Mouse (Mus musculus) intestine, embryonic 16.5 days (tissue): ENCODE measurements around the gene Gm43064. TPM values are rescaled to one million over a fixed set of nuclear protein-coding genes. Genes with fewer than 3 reads are reported as not detected.

Source experiments
- ATAC-seq: fragments of 200-750 bp; cut with Nextera tagmentation; 2 replicates; pipeline ENCODE4 v1.8.0; 2017; ENCODE audit warnings: moderate TSS enrichment, moderate library complexity
- H3K27ac ChIP-seq: fragments of 300-500 bp; sonication (generic); 2 replicates; pipeline ENCODE4 v1.5.1; 2014; ENCODE audit warnings: mild to moderate bottlenecking, low read length
- H3K27me3 ChIP-seq: fragments of 300-500 bp; sonication (generic); replicated peaks from 2 replicates; pipeline ENCODE4 v1.6.1; 2014; ENCODE audit warnings: low read length, control low read depth, mixed read lengths; ENCODE audit not compliant: control insufficient read depth, insufficient read depth
- H3K36me3 ChIP-seq: fragments of 300-500 bp; sonication (generic); 2 replicates; pipeline ENCODE4 v1.6.1; 2014; ENCODE audit warnings: low read length, control low read depth; ENCODE audit not compliant: control insufficient read depth, insufficient read depth
- H3K4me1 ChIP-seq: fragments of 300-500 bp; sonication (generic); 2 replicates; pipeline ENCODE4 v1.6.1; 2014; ENCODE audit warnings: low read length, control low read depth, mixed read lengths; ENCODE audit not compliant: control insufficient read depth, insufficient read depth
- H3K4me2 ChIP-seq: fragments of 300-500 bp; sonication (generic); 2 replicates; pipeline ENCODE4 v1.6.1; 2014; ENCODE audit warnings: low read depth, low read length, control low read depth
- H3K4me3 ChIP-seq: fragments of 300-500 bp; sonication (generic); 2 replicates; pipeline ENCODE4 v1.5.1; 2014; ENCODE audit warnings: mild to moderate bottlenecking, low read length
- H3K9ac ChIP-seq: fragments of 300-500 bp; sonication (generic); 2 replicates; pipeline ENCODE4 v1.6.1; 2014; ENCODE audit warnings: low read depth, low read length
- H3K9me3 ChIP-seq: fragments of 300-500 bp; sonication (generic); 2 replicates; pipeline ENCODE4 v1.6.1; 2016; ENCODE audit warnings: low read length, control low read depth; ENCODE audit not compliant: control insufficient read depth
- WGBS: fragments of 180-500 bp; shearing (Covaris S2); extraction: QIAGEN DNeasy Blood & Tissue Kit; methylation state at CpG from one replicate; pipeline ENCODE4 v1.1.7; 2014; 5-methylcytosine and 5-hydroxymethylcytosine counted together
- polyA plus RNA-seq: library from polyadenylated mRNA; unstranded; fragments of >200 nt; fragmentation: Nextera tagmentation; extraction: Ambion mirVana; gene quantifications from 2 replicates; pipeline ENCODE4 v1.2.1, GENCODE M21; 2015

The Gm43064 gene
- polyA plus RNA-seq, 1 experiment from 2014 or later = 0.45 TPM

- 24% methylated on average over 3 of the region's 3 CpGs for WGBS
- Histone ChIP-seq H3K36me3 (no peaks in the 10 kb centered on the region), H3K9me3 (no peaks in the 10 kb centered on the region), H3K4me2 (no peak overlapping the region), H3K27ac (no peak overlapping the region), H3K9ac (no peak overlapping the region), H3K4me3 (no peak overlapping the region), H3K27me3 (no peaks in the 10 kb centered on the region), H3K4me1 (no peaks in the 10 kb centered on the region)
- no peak for ATAC-seq
Measured at GRCm38 (mm10) chr3:103887581-103887980, 78.2 kb downstream of the Gm43064 start.

Other genes starting within 250 kb of the Gm43064 start
- 0.62 and 0.72 TPM in 2 replicates for gene Syt6, start 234.3 kb upstream of the Gm43064 start, polyA plus RNA-seq
- 0.11 and 0.22 TPM in 2 replicates for gene Atg4a-ps, start 163.5 kb upstream of the Gm43064 start, polyA plus RNA-seq
- gene Olfml3, start 71.6 kb upstream of the Gm43064 start, polyA plus RNA-seq = 41.6 and 44.0 TPM in 2 replicates
- not detected in 2 replicates for gene Gm10964, start 70.2 kb upstream of the Gm43064 start, polyA plus RNA-seq
- 6.3 and 7.1 TPM in 2 replicates for gene Hipk1, start 18.0 kb upstream of the Gm43064 start, polyA plus RNA-seq
- 19.1 and 21.1 TPM in 2 replicates for gene Dclre1b, start 129 bp upstream of the Gm43064 start, polyA plus RNA-seq
- gene Ap4b1, start 53 bp upstream of the Gm43064 start, polyA plus RNA-seq = 21.0 and 21.8 TPM in 2 replicates
- 14.2 and 22.4 TPM in 2 replicates for gene Bcl2l15, start 23.0 kb downstream of the Gm43064 start, polyA plus RNA-seq
- 2.2 and 2.8 TPM in 2 replicates for gene Ptpn22, start 50.2 kb downstream of the Gm43064 start, polyA plus RNA-seq
- 6.3 and 7.1 TPM in 2 replicates for gene Rsbn1, start 104.5 kb downstream of the Gm43064 start, polyA plus RNA-seq
- gene Phtf1, start 158.5 kb downstream of the Gm43064 start, polyA plus RNA-seq = 12.7 and 13.5 TPM in 2 replicates